Mouse (Mus musculus): Measurements from ENCODE around the gene Pptc7. TPM values are rescaled to one million over a fixed set of nuclear protein-coding genes. Genes with fewer than 3 reads are reported as not detected.
"Not testable (repeated sequence)": the region's sequence is repeated elsewhere in the genome, so short reads cannot be mapped to it uniquely, and the experiment has no call there.

Gene Pptc7
- polyA plus RNA-seq, 1 experiment from 2014 or later: 8.2 TPM

GRCm38 (mm10) chr5:122306536-122306935 is 22.4 kb downstream of the Pptc7 start:
- peaks cover 31% of the 10 kb centered on the region for H3K4me1 ChIP-seq
- H3K27ac ChIP-seq: no peak overlapping the region
- no peaks in the 10 kb centered on the region for H3K27me3 ChIP-seq
- H3K9ac ChIP-seq: no peak overlapping the region
- ATAC-seq (replicated peaks; ENCODE audit: low FRiP score): no peak
- no peaks in the 10 kb centered on the region for H3K9me3 ChIP-seq (replicated peaks)
- no peak overlapping the region for H3K4me3 ChIP-seq (replicated peaks)
- 90% methylated on average over 3 of the region's 3 CpGs for WGBS
- H3K4me2 ChIP-seq: no peak overlapping the region
- H3K36me3 ChIP-seq: peaks cover 15% of the 10 kb centered on the region; the same call in 1 of the 2 replicates

- no peak overlapping the region for H3K9ac ChIP-seq
- ATAC-seq (replicated peaks; ENCODE audit: low FRiP score): no peak
These were observed 26.5 kb downstream of the Pptc7 start for GRCm38 (mm10) chr5:122310699-122311098.

GRCm38 (mm10) chr5:122311692-122312091 is 27.5 kb downstream of the Pptc7 start:
- WGBS: 79% methylated on average over 7 of the region's 7 CpGs
- Histone ChIP-seq H3K27ac (no peak overlapping the region), H3K4me2 (no peak overlapping the region), H3K27me3 (no peaks in the 10 kb centered on the region), H3K36me3 (peaks cover 50% of the 10 kb centered on the region), H3K9ac (no peak overlapping the region), H3K4me1 (peaks cover 17% of the 10 kb centered on the region), H3K9me3 (replicated peaks) (no peaks in the 10 kb centered on the region), H3K4me3 (replicated peaks) (no peak overlapping the region)
- ATAC-seq (replicated peaks; ENCODE audit: low FRiP score): no peak

More at GRCm38 (mm10) chr5:122310699-122311098, 26.5 kb downstream of the Pptc7 start:
- WGBS: 85% methylated on average over 8 of the region's 8 CpGs
- Histone ChIP-seq H3K4me2 (no peak overlapping the region), H3K27me3 (no peaks in the 10 kb centered on the region), H3K4me1 (peaks cover 17% of the 10 kb centered on the region), H3K36me3 (peaks cover 43% of the 10 kb centered on the region), H3K27ac (no peak overlapping the region), H3K9me3 (replicated peaks) (no peaks in the 10 kb centered on the region), H3K4me3 (replicated peaks) (no peak overlapping the region)

- H3K4me2 ChIP-seq: no peak overlapping the region
- peaks cover 54% of the 10 kb centered on the region for H3K36me3 ChIP-seq
- H3K9me3 ChIP-seq (replicated peaks): no peaks in the 10 kb centered on the region
- ATAC-seq (replicated peaks; ENCODE audit: low FRiP score): no peak
- H3K4me1 ChIP-seq: peaks cover 17% of the 10 kb centered on the region
- WGBS: 97% methylated on average over 4 of the region's 4 CpGs
- H3K9ac ChIP-seq: no peak overlapping the region
- no peak overlapping the region for H3K27ac ChIP-seq
- H3K4me3 ChIP-seq (replicated peaks): no peak overlapping the region
- no peaks in the 10 kb centered on the region for H3K27me3 ChIP-seq
These were observed 28.2 kb downstream of the Pptc7 start for GRCm38 (mm10) chr5:122312346-122312745.

GRCm38 (mm10) chr5:122312942-122313684 is 28.9 kb downstream of the Pptc7 start:
- H3K9ac ChIP-seq: no peak overlapping the region
- peaks cover 57% of the 10 kb centered on the region for H3K36me3 ChIP-seq
- no peak for ATAC-seq (replicated peaks; ENCODE audit: low FRiP score)
- H3K9me3 ChIP-seq (replicated peaks): no peaks in the 10 kb centered on the region
- H3K4me1 ChIP-seq: peaks cover 17% of the 10 kb centered on the region
- no peak overlapping the region for H3K4me2 ChIP-seq
- no peak overlapping the region for H3K4me3 ChIP-seq (replicated peaks)
- WGBS: 83% methylated on average over 17 of the region's 17 CpGs
- H3K27me3 ChIP-seq: no peaks in the 10 kb centered on the region
- H3K27ac ChIP-seq: no peak overlapping the region

GRCm38 (mm10) chr5:122314966-122315667 is 31.0 kb downstream of the Pptc7 start:
- 50% methylated on average over 20 of the region's 20 CpGs for WGBS
- peak; percentile 94 for ATAC-seq (replicated peaks; ENCODE audit: low FRiP score)
- H3K27ac ChIP-seq: peak overlapping the region; percentile 75

GRCm38 (mm10) chr5:122317329-122318045 is 33.3 kb downstream of the Pptc7 start:
- no peak overlapping the region for H3K4me3 ChIP-seq (replicated peaks)
- no peaks in the 10 kb centered on the region for H3K27me3 ChIP-seq
- H3K4me2 ChIP-seq: no peak overlapping the region
- 77% methylated on average over 11 of the region's 11 CpGs for WGBS
- no peak overlapping the region for H3K9ac ChIP-seq
- no peaks in the 10 kb centered on the region for H3K9me3 ChIP-seq (replicated peaks)
- peaks cover 21% of the 10 kb centered on the region for H3K4me1 ChIP-seq
- ATAC-seq (replicated peaks; ENCODE audit: low FRiP score): no peak
- H3K36me3 ChIP-seq: peaks cover 70% of the 10 kb centered on the region
- H3K27ac ChIP-seq: no peak overlapping the region

More at GRCm38 (mm10) chr5:122314966-122315667, 31.0 kb downstream of the Pptc7 start:
- Histone ChIP-seq H3K36me3 (peaks cover 63% of the 10 kb centered on the region), H3K4me2 (peak overlapping the region; percentile 23; the same call in 1 of the 2 replicates), H3K9ac (peak overlapping the region; percentile 5; the same call in 1 of the 2 replicates), H3K4me3 (replicated peaks) (no peak overlapping the region), H3K27me3 (no peaks in the 10 kb centered on the region), H3K9me3 (replicated peaks) (no peaks in the 10 kb centered on the region), H3K4me1 (peaks cover 21% of the 10 kb centered on the region)

- Histone ChIP-seq H3K4me1 (peaks cover 21% of the 10 kb centered on the region), H3K27me3 (no peaks in the 10 kb centered on the region), H3K9me3 (replicated peaks) (no peaks in the 10 kb centered on the region), H3K36me3 (peaks cover 64% of the 10 kb centered on the region), H3K4me2 (no peak overlapping the region), H3K9ac (no peak overlapping the region), H3K27ac (no peak overlapping the region), H3K4me3 (replicated peaks) (no peak overlapping the region)
- no peak for ATAC-seq (replicated peaks; ENCODE audit: low FRiP score)
- 73% methylated on average over 3 of the region's 3 CpGs for WGBS
These were observed 33.9 kb downstream of the Pptc7 start for GRCm38 (mm10) chr5:122318100-122318499.

- H3K36me3 ChIP-seq: peaks cover 57% of the 10 kb centered on the region
- WGBS: 86% methylated on average over 3 of the region's 3 CpGs
- not testable (repeated sequence) for H3K9me3 ChIP-seq (replicated peaks); ATAC-seq (replicated peaks; ENCODE audit: low FRiP score); H3K9ac ChIP-seq; H3K27ac ChIP-seq; H3K4me2 ChIP-seq; H3K27me3 ChIP-seq; H3K4me3 ChIP-seq (replicated peaks)
- peaks cover 17% of the 10 kb centered on the region for H3K4me1 ChIP-seq
These were observed 34.8 kb downstream of the Pptc7 start for GRCm38 (mm10) chr5:122318976-122319375.

GRCm38 (mm10) chr5:122319474-122320204 is 35.5 kb downstream of the Pptc7 start:
- H3K27ac ChIP-seq: no peak overlapping the region
- peaks cover 14% of the 10 kb centered on the region for H3K4me1 ChIP-seq
- no peak overlapping the region for H3K4me3 ChIP-seq (replicated peaks)

GRCm38 (mm10) chr5:122320205-122320781 is 36.1 kb downstream of the Pptc7 start:
- 41% methylated on average over 12 of the region's 12 CpGs for WGBS
- no peaks in the 10 kb centered on the region for H3K27me3 ChIP-seq

More at GRCm38 (mm10) chr5:122319474-122320204, 35.5 kb downstream of the Pptc7 start:
- Histone ChIP-seq H3K27me3 (no peaks in the 10 kb centered on the region), H3K4me2 (no peak overlapping the region), H3K9me3 (replicated peaks) (no peaks in the 10 kb centered on the region), H3K9ac (no peak overlapping the region), H3K36me3 (peaks cover 59% of the 10 kb centered on the region)
- ATAC-seq (replicated peaks; ENCODE audit: low FRiP score): no peak
- 79% methylated on average over 14 of the region's 14 CpGs for WGBS

More at GRCm38 (mm10) chr5:122320205-122320781, 36.1 kb downstream of the Pptc7 start:
- peak; percentile 54; the same call in 1 of the 2 replicates for ATAC-seq (replicated peaks; ENCODE audit: low FRiP score)
- H3K4me3 ChIP-seq (replicated peaks): no peak overlapping the region
- no peak overlapping the region for H3K27ac ChIP-seq
- peaks cover 7% of the 10 kb centered on the region for H3K4me1 ChIP-seq
- H3K4me2 ChIP-seq: no peak overlapping the region
- H3K9ac ChIP-seq: no peak overlapping the region
- no peaks in the 10 kb centered on the region for H3K9me3 ChIP-seq (replicated peaks)
- peaks cover 65% of the 10 kb centered on the region for H3K36me3 ChIP-seq

Data from kidney, embryonic 15.5 days (tissue).